11 mouse cellular contexts compared by ENCODE assay signal in the genomic region with DNA sequence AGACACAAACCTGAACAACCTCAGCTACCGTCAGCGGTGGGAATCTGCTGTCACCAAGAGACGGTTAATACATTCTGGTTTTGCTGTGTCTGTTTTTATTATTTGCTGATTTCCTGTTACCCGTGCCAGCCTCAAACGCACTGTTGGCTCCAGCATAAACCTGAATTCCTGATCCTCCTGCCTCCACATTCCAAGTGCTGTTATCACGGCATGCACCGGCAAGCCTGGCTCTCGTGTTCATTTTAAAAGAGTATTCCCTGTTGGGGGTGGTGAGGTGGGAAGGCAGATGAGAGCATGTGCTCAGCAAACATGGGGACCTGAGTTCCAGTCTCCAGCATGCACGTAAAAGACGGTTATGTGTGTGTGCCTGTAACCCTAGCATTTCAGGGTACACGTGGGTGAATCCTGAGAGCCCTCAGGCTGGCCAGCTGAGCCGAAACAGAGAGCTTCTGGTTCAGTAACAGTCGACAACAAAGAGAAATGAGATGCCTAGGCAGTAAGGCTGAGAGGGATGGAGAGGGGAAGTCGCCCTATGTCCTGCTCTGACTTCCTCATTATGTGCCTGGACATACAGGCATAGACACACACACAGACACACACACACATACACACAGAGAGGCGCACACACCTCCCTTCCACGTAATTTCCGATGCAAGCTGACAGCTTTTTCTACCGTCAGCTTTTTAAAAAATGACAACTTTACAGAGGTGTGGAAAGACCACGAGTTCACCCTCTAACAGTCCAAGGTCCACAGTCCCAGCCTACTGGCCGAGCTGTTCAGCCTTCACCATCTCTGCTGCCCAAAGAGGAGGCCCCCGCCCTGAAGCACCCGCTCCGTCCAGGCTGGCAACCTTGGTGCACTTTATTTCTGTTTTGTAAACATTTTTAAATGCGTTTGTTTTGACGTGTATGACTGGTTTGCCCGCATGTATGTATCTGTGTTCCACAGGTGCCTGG.
DNase-seq lines count a peak whose midpoint lies in the region; ATAC-seq and TF ChIP-seq lines count a peak whose summit lies in the region.
"Had no signal": no experiment of that assay in that cellular context is flagged by ENCODE, and none has a peak within 500 bp of the region (broad histone marks: within the 10 kb centered on the region; RNA-seq: fewer than 3 reads in every experiment).

No protein-coding gene starts in this region.

- no peak for ATAC-seq in forebrain, embryonic 11.5 days (replicated peaks; ENCODE audit: low FRiP score)
- no peak for ATAC-seq in forebrain, embryonic 13.5 days
- ATAC-seq in intestine, embryonic 15.5 days, result peak; percentile 57; the same call in 1 of the 2 replicates
- ATAC-seq in liver, postnatal 0 days, result peak; percentile 43

- H3K4me2 ChIP-seq in forebrain, embryonic 11.5 days (ENCODE audit: low read depth, low read length, severe bottlenecking), result no peak overlapping the region
- no peak overlapping the region for H3K4me2 ChIP-seq in forebrain, embryonic 13.5 days
- H3K4me2 ChIP-seq in intestine, embryonic 15.5 days (replicated peaks), result no peak overlapping the region
- H3K4me2 ChIP-seq in liver, postnatal 0 days (ENCODE audit: low read depth, low read length), result no peak overlapping the region

- H3K9ac ChIP-seq in forebrain, embryonic 11.5 days (ENCODE audit: low read length), result no peak overlapping the region
- H3K9ac ChIP-seq in forebrain, embryonic 13.5 days, result no peak overlapping the region
- H3K9ac ChIP-seq in intestine, embryonic 15.5 days, result no peak overlapping the region
- H3K9ac ChIP-seq in liver, postnatal 0 days (replicated peaks), result no peak overlapping the region

- H3K27me3 ChIP-seq in forebrain, embryonic 11.5 days (ENCODE audit: control insufficient read depth, insufficient read depth, low read length), result no peaks in the 10 kb centered on the region
- 0 out of 2 replicates have a peak, but pooled peaks cover 4% of the 10 kb centered on the region for H3K27me3 ChIP-seq in forebrain, embryonic 13.5 days
- H3K27me3 ChIP-seq in intestine, embryonic 15.5 days (replicated peaks), result no peaks in the 10 kb centered on the region
- no peaks in the 10 kb centered on the region for H3K27me3 ChIP-seq in liver, postnatal 0 days (ENCODE audit: insufficient read depth, low read length)
- H3K27me3 ChIP-seq in midbrain, embryonic 10.5 days (ENCODE audit: low read depth, poor library complexity, severe bottlenecking), result peaks cover 33% of the 10 kb centered on the region

- H3K4me1 ChIP-seq in forebrain, embryonic 11.5 days (replicated peaks; ENCODE audit: control insufficient read depth, insufficient read depth, low read length), result no peaks in the 10 kb centered on the region
- no peaks in the 10 kb centered on the region for H3K4me1 ChIP-seq in forebrain, embryonic 13.5 days
- H3K4me1 ChIP-seq in intestine, embryonic 15.5 days (replicated peaks), result 0 out of 2 replicates have a peak, but pooled peaks cover 4% of the 10 kb centered on the region
- 0 out of 2 replicates have a peak, but pooled peaks cover 2% of the 10 kb centered on the region for H3K4me1 ChIP-seq in liver, postnatal 0 days (ENCODE audit: insufficient read depth)
- peaks cover 9% of the 10 kb centered on the region for H3K4me1 ChIP-seq in midbrain, embryonic 10.5 days

- H3K4me3 ChIP-seq in forebrain, embryonic 11.5 days (ENCODE audit: low read depth, low read length), result no peak overlapping the region
- no peak overlapping the region for H3K4me3 ChIP-seq in forebrain, embryonic 13.5 days
- H3K4me3 ChIP-seq in intestine, embryonic 15.5 days (replicated peaks), result no peak overlapping the region
- H3K4me3 ChIP-seq in liver, postnatal 0 days (ENCODE audit: low read depth, low read length), result no peak overlapping the region
- no peak overlapping the region for H3K4me3 ChIP-seq in midbrain, embryonic 10.5 days

- TF ChIP-seq CTCF in liver, postnatal 0 days (IDR thresholded peaks at IDR 0.05; ENCODE audit: low read depth), result no peak

- TF ChIP-seq EP300 in liver, postnatal 0 days (IDR thresholded peaks at IDR 0.05; ENCODE audit: low read depth), result no peak

- H3K9me3 ChIP-seq in forebrain, embryonic 11.5 days (ENCODE audit: control insufficient read depth, low read length), result no peaks in the 10 kb centered on the region
- no peaks in the 10 kb centered on the region for H3K9me3 ChIP-seq in forebrain, embryonic 13.5 days (replicated peaks)
- H3K9me3 ChIP-seq in intestine, embryonic 15.5 days, result no peaks in the 10 kb centered on the region
- H3K9me3 ChIP-seq in liver, postnatal 0 days (ENCODE audit: low read length), result no peaks in the 10 kb centered on the region
- H3K9me3 ChIP-seq in midbrain, embryonic 10.5 days (replicated peaks), result no peaks in the 10 kb centered on the region

- no peak overlapping the region for H3K27ac ChIP-seq in forebrain, embryonic 11.5 days (ENCODE audit: low read depth, low read length)
- H3K27ac ChIP-seq in forebrain, embryonic 13.5 days, result no peak overlapping the region
- H3K27ac ChIP-seq in intestine, embryonic 15.5 days, result no peak overlapping the region
- H3K27ac ChIP-seq in liver, postnatal 0 days (ENCODE audit: low read depth), result no peak overlapping the region
- no peak overlapping the region for H3K27ac ChIP-seq in midbrain, embryonic 10.5 days (replicated peaks)
- H3K27ac ChIP-seq: macrophage had no signal

- WGBS in forebrain, embryonic 11.5 days, result 87% methylated on average over 26 of the region's 26 CpGs
- 89% methylated on average over 26 of the region's 26 CpGs for WGBS in forebrain, embryonic 13.5 days
- WGBS in intestine, embryonic 15.5 days, result 53% methylated on average over 26 of the region's 26 CpGs
- 63% methylated on average over 26 of the region's 26 CpGs for WGBS in liver, postnatal 0 days (ENCODE audit: insufficient replicate concordance)
- WGBS in midbrain, embryonic 10.5 days, result 86% methylated on average over 26 of the region's 26 CpGs

- peak; percentile 47 for DNase-seq in forebrain, embryonic 11.5 days (ENCODE audit: low spot score)
- DNase-seq in layer of hippocampus, adult 9-11 months, result peak; percentile 9
- no peak for DNase-seq in layer of hippocampus, postnatal 25 days (ENCODE audit: extremely low spot score in 1 of 2, low spot score in 1 of 2)
- DNase-seq in liver, postnatal 0 days, result no peak
- no peak for DNase-seq in retina, embryonic 14.5 days (ENCODE audit: low spot score)
- DNase-seq in midbrain, embryonic 10.5 days (ENCODE audit: low spot score), result no peak
- DNase-seq: cerebellum, postnatal 36 days; gastrocnemius, postnatal 10 days had no signal

- no peaks in the 10 kb centered on the region for H3K36me3 ChIP-seq in forebrain, embryonic 11.5 days (ENCODE audit: control insufficient read depth, insufficient read depth, low read length)
- no peaks in the 10 kb centered on the region for H3K36me3 ChIP-seq in forebrain, embryonic 13.5 days (ENCODE audit: poor library complexity, severe bottlenecking)
- H3K36me3 ChIP-seq in intestine, embryonic 15.5 days, result no peaks in the 10 kb centered on the region
- no peaks in the 10 kb centered on the region for H3K36me3 ChIP-seq in liver, postnatal 0 days (replicated peaks; ENCODE audit: insufficient read depth, low read length)
- no peaks in the 10 kb centered on the region for H3K36me3 ChIP-seq in midbrain, embryonic 10.5 days

Comparison
In these comparisons a context has a peak if more than half of its experiments do, and no peak if none do; other contexts are left out.
1. DNase-seq: peak in forebrain, embryonic 11.5 days (single experiment) and layer of hippocampus, adult 9-11 months (single experiment); none in layer of hippocampus, postnatal 25 days (0 of 2), liver, postnatal 0 days (single experiment), retina, embryonic 14.5 days (single experiment) and midbrain, embryonic 10.5 days (single experiment).
2. ATAC-seq: peak in intestine, embryonic 15.5 days (single experiment) and liver, postnatal 0 days (single experiment); none in forebrain, embryonic 11.5 days (single experiment) and forebrain, embryonic 13.5 days (single experiment).